Mouse (Mus musculus) heart, adult 2 months (tissue): Measurements from ENCODE around the gene Bcl11a.

Experiments
- EP300 ChIP-seq: fragments of 200-500 bp; IDR thresholded peaks from 2 replicates; pipeline ENCODE4 v1.6.1; 2011; ENCODE audit warnings: low read depth, low read length, control low read depth; ENCODE audit not compliant: insufficient read depth
- POLR2A ChIP-seq: fragments of 200-500 bp; IDR thresholded peaks from 2 replicates; pipeline ENCODE4 v1.6.1; 2011; ENCODE audit warnings: mild to moderate bottlenecking, low read depth, low read length, control low read depth; ENCODE audit not compliant: insufficient read depth

- TF ChIP-seq POLR2A (no peak), EP300 (no peak)
Observed at GRCm38 (mm10) chr11:24121136-24121535, 43.3 kb downstream of the Bcl11a start.
